Mouse (Mus musculus) spleen, adult 2 months (tissue): Measurements from ENCODE around the gene Fem1b.

Experiments used
- CTCF ChIP-seq: fragments of 200-500 bp; IDR thresholded peaks from 2 replicates; pipeline ENCODE4 v1.5.1; 2011; ENCODE audit warnings: mild to moderate bottlenecking, inconsistent platforms; ENCODE audit not compliant: insufficient read depth, insufficient read length, insufficient replicate concordance; ENCODE audit errors: extremely low read depth
- POLR2A ChIP-seq: fragments of 200-500 bp; IDR thresholded peaks from 2 replicates; pipeline ENCODE4 v1.6.1; 2011; ENCODE audit warnings: low read depth, low read length, inconsistent platforms

DNA sequence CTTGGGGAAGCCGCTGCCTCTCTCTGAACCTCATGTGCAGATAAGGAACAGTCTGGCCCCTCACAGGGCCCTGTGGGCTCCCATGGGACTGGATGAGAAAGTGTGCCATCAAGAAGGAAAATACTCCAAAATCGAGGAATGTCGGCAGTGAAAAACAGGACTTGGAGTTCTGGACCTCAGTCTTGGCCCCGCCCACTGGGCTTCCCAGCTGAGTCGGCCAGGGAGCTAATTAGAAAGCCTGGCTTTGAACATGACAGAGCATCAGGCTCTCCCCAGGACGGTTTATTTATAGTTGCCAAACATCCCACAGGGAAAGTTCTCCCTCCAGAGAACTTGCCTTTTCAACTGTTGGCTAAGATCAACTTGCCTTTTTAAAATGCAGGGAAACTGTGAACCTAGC lies 62.1 kb downstream of the Fem1b start:
- TF ChIP-seq POLR2A (no peak), CTCF (no peak)
